Mouse (Mus musculus): ENCODE measurements at regions not wholly inside any gene's neighbourhood (a gene's known extent, or its start where the extent isn't known, plus 50 kb on each side); places are given as distances from the start of the nearest gene placed in this dataset.
A peak's percentile ranks its signal among the peaks of the same experiment; 100 is the strongest.

GRCm38 (mm10) chr12:11981743-11982142 is 280.2 kb upstream of the Fam49a start:
- no peaks in the 10 kb centered on the region for H3K4me1 ChIP-seq
- 83% methylated on average over 1 of the region's 1 CpGs for WGBS

GRCm38 (mm10) chr12:11993513-11993912 is 268.4 kb upstream of the Fam49a start:
- no peak for ATAC-seq
- Histone ChIP-seq H3K9me3 (replicated peaks) (no peaks in the 10 kb centered on the region), H3K27me3 (no peaks in the 10 kb centered on the region), H3K9ac (no peak overlapping the region), H3K36me3 (ENCODE audit: poor library complexity, severe bottlenecking) (no peaks in the 10 kb centered on the region), H3K27ac (no peak overlapping the region), H3K4me3 (no peak overlapping the region), H3K4me2 (no peak overlapping the region), H3K4me1 (no peaks in the 10 kb centered on the region)
- 88% methylated on average over 1 of the region's 1 CpGs for WGBS

More at GRCm38 (mm10) chr12:11981743-11982142, 280.2 kb upstream of the Fam49a start:
- H3K9ac ChIP-seq, result no peak overlapping the region
- 0 out of 2 replicates have a peak, but pooled peaks have one; percentile 21 for ATAC-seq
- no peaks in the 10 kb centered on the region for H3K36me3 ChIP-seq (ENCODE audit: poor library complexity, severe bottlenecking)
- H3K27me3 ChIP-seq, result no peaks in the 10 kb centered on the region
- H3K9me3 ChIP-seq (replicated peaks), result no peaks in the 10 kb centered on the region
- no peak overlapping the region for H3K27ac ChIP-seq
- H3K4me2 ChIP-seq, result no peak overlapping the region
- H3K4me3 ChIP-seq, result no peak overlapping the region

GRCm38 (mm10) chr12:11999199-11999598 is 262.7 kb upstream of the Fam49a start:
- Histone ChIP-seq H3K27ac (no peak overlapping the region), H3K4me2 (no peak overlapping the region), H3K9ac (no peak overlapping the region), H3K9me3 (replicated peaks) (no peaks in the 10 kb centered on the region), H3K27me3 (no peaks in the 10 kb centered on the region), H3K4me1 (no peaks in the 10 kb centered on the region), H3K4me3 (no peak overlapping the region), H3K36me3 (ENCODE audit: poor library complexity, severe bottlenecking) (no peaks in the 10 kb centered on the region)
- WGBS, result 88% methylated on average over 4 of the region's 4 CpGs
- no peak for ATAC-seq

- H3K4me1 ChIP-seq, result no peaks in the 10 kb centered on the region
- H3K9ac ChIP-seq, result no peak overlapping the region
- no peak for ATAC-seq
- no peak overlapping the region for H3K4me2 ChIP-seq
- H3K9me3 ChIP-seq (replicated peaks), result no peaks in the 10 kb centered on the region
- H3K27me3 ChIP-seq, result no peaks in the 10 kb centered on the region
- no peaks in the 10 kb centered on the region for H3K36me3 ChIP-seq (ENCODE audit: poor library complexity, severe bottlenecking)
- 19% methylated on average over 3 of the region's 3 CpGs for WGBS
- no peak overlapping the region for H3K27ac ChIP-seq
- no peak overlapping the region for H3K4me3 ChIP-seq
These were observed 259.5 kb upstream of the Fam49a start for GRCm38 (mm10) chr12:12002414-12002813.

GRCm38 (mm10) chr12:12010592-12010991 is 251.3 kb upstream of the Fam49a start:
- H3K9ac ChIP-seq, result no peak overlapping the region
- H3K9me3 ChIP-seq (replicated peaks), result no peaks in the 10 kb centered on the region
- no peaks in the 10 kb centered on the region for H3K36me3 ChIP-seq (ENCODE audit: poor library complexity, severe bottlenecking)
- H3K27me3 ChIP-seq, result no peaks in the 10 kb centered on the region
- no peak overlapping the region for H3K4me3 ChIP-seq
- H3K4me1 ChIP-seq, result no peaks in the 10 kb centered on the region
- H3K4me2 ChIP-seq, result no peak overlapping the region
- H3K27ac ChIP-seq, result no peak overlapping the region
- no peak for ATAC-seq

- Histone ChIP-seq H3K27me3 (no peaks in the 10 kb centered on the region), H3K9ac (no peak overlapping the region), H3K4me3 (no peak overlapping the region), H3K4me1 (no peaks in the 10 kb centered on the region), H3K4me2 (no peak overlapping the region), H3K36me3 (ENCODE audit: poor library complexity, severe bottlenecking) (no peaks in the 10 kb centered on the region), H3K27ac (no peak overlapping the region), H3K9me3 (replicated peaks) (no peaks in the 10 kb centered on the region)
- WGBS, result 81% methylated on average over 6 of the region's 6 CpGs
- ATAC-seq, result no peak
These were observed 238.0 kb upstream of the Fam49a start for GRCm38 (mm10) chr12:12023819-12024470.

GRCm38 (mm10) chr12:12030039-12030550 is 231.8 kb upstream of the Fam49a start:
- Histone ChIP-seq H3K27me3 (no peaks in the 10 kb centered on the region), H3K4me2 (no peak overlapping the region), H3K4me3 (no peak overlapping the region), H3K9ac (no peak overlapping the region), H3K36me3 (ENCODE audit: poor library complexity, severe bottlenecking) (no peaks in the 10 kb centered on the region), H3K27ac (no peak overlapping the region), H3K9me3 (replicated peaks) (no peaks in the 10 kb centered on the region), H3K4me1 (no peaks in the 10 kb centered on the region)
- WGBS, result 93% methylated on average over 2 of the region's 2 CpGs
- no peak for ATAC-seq

- Histone ChIP-seq H3K4me1 (no peaks in the 10 kb centered on the region), H3K36me3 (ENCODE audit: poor library complexity, severe bottlenecking) (no peaks in the 10 kb centered on the region), H3K27ac (no peak overlapping the region), H3K9me3 (replicated peaks) (no peaks in the 10 kb centered on the region), H3K27me3 (no peaks in the 10 kb centered on the region), H3K4me3 (no peak overlapping the region), H3K9ac (no peak overlapping the region), H3K4me2 (no peak overlapping the region)
- ATAC-seq, result no peak
These were observed 227.4 kb upstream of the Fam49a start for GRCm38 (mm10) chr12:12034521-12034920.

- WGBS, result 96% methylated on average over 1 of the region's 1 CpGs
- H3K9ac ChIP-seq, result no peak overlapping the region
These were observed 222.7 kb upstream of the Fam49a start for GRCm38 (mm10) chr12:12039217-12039616.

GRCm38 (mm10) chr12:12062215-12062614 is 199.7 kb upstream of the Fam49a start:
- no peak overlapping the region for H3K4me3 ChIP-seq
- no peak overlapping the region for H3K27ac ChIP-seq
- no peak overlapping the region for H3K4me2 ChIP-seq
- no peaks in the 10 kb centered on the region for H3K4me1 ChIP-seq
- H3K36me3 ChIP-seq (ENCODE audit: poor library complexity, severe bottlenecking), result no peaks in the 10 kb centered on the region
- no peaks in the 10 kb centered on the region for H3K27me3 ChIP-seq
- 96% methylated on average over 4 of the region's 4 CpGs for WGBS
- ATAC-seq, result no peak
- H3K9ac ChIP-seq, result no peak overlapping the region
- no peaks in the 10 kb centered on the region for H3K9me3 ChIP-seq (replicated peaks)

More at GRCm38 (mm10) chr12:12039217-12039616, 222.7 kb upstream of the Fam49a start:
- Histone ChIP-seq H3K4me3 (no peak overlapping the region), H3K4me1 (no peaks in the 10 kb centered on the region), H3K27me3 (no peaks in the 10 kb centered on the region), H3K36me3 (ENCODE audit: poor library complexity, severe bottlenecking) (no peaks in the 10 kb centered on the region), H3K9me3 (replicated peaks) (no peaks in the 10 kb centered on the region), H3K27ac (no peak overlapping the region), H3K4me2 (no peak overlapping the region)
- no peak for ATAC-seq

- Histone ChIP-seq H3K27ac (no peak overlapping the region), H3K9ac (no peak overlapping the region), H3K27me3 (no peaks in the 10 kb centered on the region), H3K36me3 (ENCODE audit: poor library complexity, severe bottlenecking) (no peaks in the 10 kb centered on the region), H3K9me3 (replicated peaks) (no peaks in the 10 kb centered on the region), H3K4me2 (no peak overlapping the region), H3K4me3 (no peak overlapping the region), H3K4me1 (no peaks in the 10 kb centered on the region)
- WGBS, result 55% methylated on average over 1 of the region's 1 CpGs
- ATAC-seq, result peak; percentile 19; the same call in 1 of the 2 replicates
These were observed 198.0 kb upstream of the Fam49a start for GRCm38 (mm10) chr12:12063910-12064309.

- Histone ChIP-seq H3K4me1 (no peaks in the 10 kb centered on the region), H3K36me3 (ENCODE audit: poor library complexity, severe bottlenecking) (no peaks in the 10 kb centered on the region), H3K4me2 (no peak overlapping the region), H3K9ac (no peak overlapping the region), H3K27me3 (no peaks in the 10 kb centered on the region), H3K4me3 (no peak overlapping the region), H3K9me3 (replicated peaks) (no peaks in the 10 kb centered on the region), H3K27ac (no peak overlapping the region)
- 91% methylated on average over 4 of the region's 4 CpGs for WGBS
- no peak for ATAC-seq
These were observed 197.5 kb upstream of the Fam49a start for GRCm38 (mm10) chr12:12064395-12064794.

- Histone ChIP-seq H3K27ac (no peak overlapping the region), H3K4me2 (no peak overlapping the region), H3K4me1 (no peaks in the 10 kb centered on the region), H3K9ac (no peak overlapping the region), H3K36me3 (ENCODE audit: poor library complexity, severe bottlenecking) (no peaks in the 10 kb centered on the region), H3K27me3 (no peaks in the 10 kb centered on the region), H3K9me3 (replicated peaks) (no peaks in the 10 kb centered on the region), H3K4me3 (no peak overlapping the region)
- no peak for ATAC-seq
- 82% methylated on average over 2 of the region's 2 CpGs for WGBS
These were observed 173.6 kb upstream of the Fam49a start for GRCm38 (mm10) chr12:12088338-12088737.
